10 mouse cellular contexts compared by ENCODE assay signal in the genomic region with DNA sequence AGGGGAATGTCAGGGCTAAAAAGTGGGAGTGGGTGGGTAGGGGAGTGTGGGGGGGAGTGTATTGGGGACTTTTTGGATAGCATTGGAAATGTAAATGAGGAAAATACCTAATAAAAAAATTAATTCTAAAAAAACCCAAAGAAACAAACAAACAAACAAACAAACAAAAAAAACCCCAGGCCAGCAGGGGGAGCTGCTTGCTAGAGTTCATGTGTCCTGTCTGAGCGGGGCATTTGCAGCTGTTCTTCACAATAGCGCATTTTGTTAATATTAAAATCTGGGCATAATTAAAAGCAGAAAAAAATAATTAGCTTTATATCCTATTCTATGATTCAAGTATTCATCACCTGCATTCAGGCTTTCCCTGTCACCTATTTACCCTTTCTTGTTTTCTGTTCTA. TPM values are rescaled to one million over a fixed set of nuclear protein-coding genes. Genes with fewer than 3 reads are reported as not detected.
DNase-seq lines count a peak whose midpoint lies in the region; ATAC-seq and TF ChIP-seq lines count a peak whose summit lies in the region.
"Not testable (repeated sequence)": the region's sequence is repeated elsewhere in the genome, so short reads cannot be mapped to it uniquely, and the experiment has no call there.
"Had no signal": no experiment of that assay in that cellular context is flagged by ENCODE, and none has a peak within 500 bp of the region (broad histone marks: within the 10 kb centered on the region; RNA-seq: fewer than 3 reads in every experiment).

No protein-coding gene starts in this region.

- H3K36me3 ChIP-seq in kidney, postnatal 0 days (ENCODE audit: insufficient read depth, low read length); small intestine, adult 2 months (ENCODE audit: control insufficient read depth, insufficient read depth, low read length): not testable (repeated sequence)

- not testable (repeated sequence) for H3K4me3 ChIP-seq in kidney, postnatal 0 days (replicated peaks; ENCODE audit: low read depth, low read length); layer of hippocampus, adult 2 months; small intestine, adult 2 months (ENCODE audit: low read depth, low read length)

- H3K4me1 ChIP-seq in kidney, postnatal 0 days (replicated peaks; ENCODE audit: insufficient read depth, low read length); small intestine, adult 2 months (ENCODE audit: control insufficient read depth, insufficient read depth, insufficient read length, low read length): not testable (repeated sequence)

- H3K9me3 ChIP-seq in kidney, postnatal 0 days (replicated peaks; ENCODE audit: low read length): not testable (repeated sequence)

- in situ Hi-C loops in Patski (cut with MboI; ENCODE audit: low pct_unique_long_range_greater_than_20kb): not testable (repeated sequence)

- TF ChIP-seq CTCF in Patski (IDR thresholded peaks at IDR 0.05): peak; percentile 47
- peak; percentile 21; the same call in 1 of the 2 replicates for TF ChIP-seq CTCF in brain, embryonic 14.5 days (IDR thresholded peaks at IDR 0.05; ENCODE audit: borderline replicate concordance, extremely low read depth, insufficient read depth, insufficient read length)
- TF ChIP-seq CTCF in kidney, postnatal 0 days (IDR thresholded peaks at IDR 0.05; ENCODE audit: low read depth): peak; percentile 36
- peak; percentile 57 for TF ChIP-seq CTCF in layer of hippocampus, adult 2 months (conservative IDR thresholded peaks at IDR 0.05)
- peak; percentile 33; the same call in 1 of the 2 replicates for TF ChIP-seq CTCF in small intestine, adult 2 months (IDR thresholded peaks at IDR 0.05; ENCODE audit: extremely low read depth, insufficient read length, insufficient replicate concordance, low read depth, low read length)

- POLR2A ChIA-PET in Patski (lab: Charles Lee): not testable (repeated sequence)

- CTCF ChIA-PET in Patski (lab: Charles Lee): interaction anchor here (1.5 to 1.9 kb wide), 3 partner anchors 15 to 281 kb away, joined by 4 to 6 read pairs (median 4); no protein-coding TSS in a partner anchor

- ATAC-seq in Patski; kidney, postnatal 0 days (replicated peaks; ENCODE audit: low FRiP score, low read depth): not testable (repeated sequence)

- H3K27ac ChIP-seq in kidney, postnatal 0 days; layer of hippocampus, adult 2 months; small intestine, adult 2 months (ENCODE audit: insufficient read depth, low read depth, low read length): not testable (repeated sequence)

- 92% methylated on average over 2 of the region's 2 CpGs for WGBS in kidney, postnatal 0 days
- 89% methylated on average over 2 of the region's 2 CpGs for WGBS in small intestine, adult 2 months

- peaks cover 19% of the 10 kb centered on the region for H3K27me3 ChIP-seq in Patski
- H3K27me3 ChIP-seq in kidney, postnatal 0 days (ENCODE audit: insufficient read depth, low read length); small intestine, adult 2 months (ENCODE audit: control insufficient read depth, insufficient read depth, low read length): not testable (repeated sequence)

- DNase-seq in Patski (ENCODE audit: low read depth, low spot score); brain, embryonic 14.5 days (ENCODE audit: low read depth); kidney, postnatal 0 days (ENCODE audit: low spot score); layer of hippocampus, adult 2 months (ENCODE audit: low spot score in 2 of 2): not testable (repeated sequence)
- DNase-seq in induced T-regulatory cell, adult 2 months (ENCODE audit: low read depth): peak; percentile 11

- not testable (repeated sequence) for H3K4me2 ChIP-seq in kidney, postnatal 0 days (ENCODE audit: low read length)

- TF ChIP-seq POLR2A in brain, embryonic 14.5 days (IDR thresholded peaks at IDR 0.05; ENCODE audit: borderline replicate concordance, extremely low read depth, insufficient read depth, insufficient read length, poor library complexity, severe bottlenecking); small intestine, adult 2 months (IDR thresholded peaks at IDR 0.05; ENCODE audit: low read depth, low read length): not testable (repeated sequence)

- H3K9ac ChIP-seq in kidney, postnatal 0 days (ENCODE audit: low read depth, low read length): not testable (repeated sequence)

RNA-seq across cellular contexts. Expression of a gene that starts 32.7 kb away (rescaled TPM):
- 0.14 TPM for polyA plus RNA-seq in Patski (2021)
- 0.55 and 0.79 TPM in 2 replicates for polyA plus RNA-seq in brain, embryonic 14.5 days (2012; rRNA removed)
- polyA plus RNA-seq in kidney, postnatal 0 days (2015; fragmentation: Nextera tagmentation; extraction: Ambion mirVana): 2.2 and 2.3 TPM in 2 replicates
- total RNA-seq in layer of hippocampus, adult 2 months (2021): not detected
- polyA plus RNA-seq in small intestine, adult 2 months (2012; rRNA removed): 5.5 and 14.1 TPM in 2 replicates
- total RNA-seq: heart, adult 8-10 months had no signal
- polyA plus RNA-seq: CD4-positive, CD25-positive, alpha-beta regulatory T cell, adult 4 months; heart, embryonic 12.5 days; inflammation-experienced regulatory T-cells, adult 6 months had no signal

RNA-seq across cellular contexts. Expression of a gene that starts 40.7 kb away (rescaled TPM):
- 78.5 TPM for polyA plus RNA-seq in Patski (2021)
- polyA plus RNA-seq in brain, embryonic 14.5 days (2012; rRNA removed): 31.1 and 73.6 TPM in 2 replicates
- polyA plus RNA-seq in kidney, postnatal 0 days (2015; fragmentation: Nextera tagmentation; extraction: Ambion mirVana): 107 and 131 TPM in 2 replicates
- total RNA-seq in layer of hippocampus, adult 2 months (2021): 100 to 1,000 TPM; 177 to 199 TPM
- 17.3 and 31.1 TPM in 2 replicates for polyA plus RNA-seq in small intestine, adult 2 months (2012; rRNA removed)
